Comparison of ENCODE assay signal across 8 mouse cellular contexts in genomic region chr16:44172297-44173154, GRCm38 (mm10). TPM values are rescaled to one million over a fixed set of nuclear protein-coding genes. Genes with fewer than 3 reads are reported as not detected.
A peak's percentile ranks its signal among the peaks of the same experiment; 100 is the strongest.
DNase-seq lines count a peak whose midpoint lies in the region; ATAC-seq and TF ChIP-seq lines count a peak whose summit lies in the region.

No protein-coding gene starts in this region.

- DNase-seq in MEL (ENCODE audit: low read depth, low spot score) = peak; percentile 98
- DNase-seq in cerebellum, adult 2 months = peak; percentile 98 to 100
- DNase-seq in forebrain, postnatal 0 days = peak; percentile 98
- peak; percentile 99 for DNase-seq in heart, postnatal 4 days
- peak; percentile 98 for DNase-seq in layer of hippocampus, adult 8-10 months (ENCODE audit: low spot score in 2 of 2)
- peak; percentile 99 for DNase-seq in ovary, adult 18-20 months (ENCODE audit: low spot score)
- peak; percentile 99 for DNase-seq in thymus, postnatal 0 days (ENCODE audit: low spot score)

- H3K4me1 ChIP-seq in MEL (ENCODE audit: control insufficient read depth in 1 of 2, insufficient read depth in 2 of 2, low read length in 2 of 2) = peaks cover 14 to 22% of the 10 kb centered on the region in 2 experiments
- peaks cover 5% of the 10 kb centered on the region; the same call in 1 of the 2 replicates for H3K4me1 ChIP-seq in cerebellum, adult 2 months (ENCODE audit: control insufficient read depth, insufficient read depth, low read length)
- peaks cover 7% of the 10 kb centered on the region; the same call in 1 of the 2 replicates for H3K4me1 ChIP-seq in forebrain, postnatal 0 days (ENCODE audit: insufficient read depth)
- peaks cover 16% of the 10 kb centered on the region for H3K4me1 ChIP-seq in lung, embryonic 15.5 days

- peak overlapping the region; percentile 86 to 92 for H3K4me3 ChIP-seq in MEL (ENCODE audit: control insufficient read depth in 1 of 2, insufficient read depth in 1 of 2, low read depth in 2 of 2, low read length in 2 of 2)
- peak overlapping the region; percentile 90 for H3K4me3 ChIP-seq in cerebellum, adult 2 months (replicated peaks; ENCODE audit: insufficient read depth, low read depth, low read length)
- H3K4me3 ChIP-seq in forebrain, postnatal 0 days (ENCODE audit: low read depth, low read length) = peak overlapping the region; percentile 93
- H3K4me3 ChIP-seq in lung, embryonic 15.5 days = peak overlapping the region; percentile 86

- under 1% methylated on average over 26 of the region's 26 CpGs for whole genome bisulfite sequencing in cerebellum, adult 2 months
- under 1% methylated on average over 26 of the region's 26 CpGs for WGBS in forebrain, postnatal 0 days
- WGBS in lung, embryonic 15.5 days = 0% methylated on average over 26 of the region's 26 CpGs

- peaks cover 26% of the 10 kb centered on the region for H3K79me2 ChIP-seq in MEL (ENCODE audit: control insufficient read depth, insufficient read depth, low read length, poor library complexity)

- TF ChIP-seq RAD21 in MEL (IDR thresholded peaks at IDR 0.05; ENCODE audit: low read depth, low read length) = no peak; the same call in 1 of the 2 replicates

- no peak for TF ChIP-seq EP300 in MEL (IDR thresholded peaks at IDR 0.05; ENCODE audit: low read depth in 1 of 2, low read length in 2 of 2)

- no peaks in the 10 kb centered on the region for H3K27me3 ChIP-seq in MEL (ENCODE audit: control insufficient read depth in 1 of 2, insufficient read depth in 2 of 2, low read length in 2 of 2)
- no peaks in the 10 kb centered on the region for H3K27me3 ChIP-seq in cerebellum, adult 2 months (ENCODE audit: control insufficient read depth, insufficient read depth, low read length)
- H3K27me3 ChIP-seq in forebrain, postnatal 0 days (ENCODE audit: insufficient read depth, low read length) = no peaks in the 10 kb centered on the region
- no peaks in the 10 kb centered on the region for H3K27me3 ChIP-seq in lung, embryonic 15.5 days

- peak; percentile 100 for ATAC-seq in forebrain, postnatal 0 days
- peak; percentile 100 for ATAC-seq in lung, embryonic 15.5 days (ENCODE audit: borderline replicate concordance, extremely low read depth, low FRiP score, low TSS enrichment)

- peak; percentile 21 to 52 (median 29); a peak in 4 of 6 replicates for TF ChIP-seq CTCF in MEL (IDR thresholded peaks at IDR 0.05 in 2 of 3, conservative IDR thresholded peaks at IDR 0.05 in 1 of 3; ENCODE audit: control insufficient read depth in 1 of 3, insufficient read depth in 1 of 3, low read depth in 2 of 3, low read length in 3 of 3, poor library complexity in 1 of 3, severe bottlenecking in 1 of 3)
- TF ChIP-seq CTCF in cerebellum, adult 2 months (IDR thresholded peaks at IDR 0.05; ENCODE audit: borderline replicate concordance, insufficient read depth, low read depth, low read length) = peak; percentile 49; the same call in 1 of the 2 replicates
- TF ChIP-seq CTCF in forebrain, postnatal 0 days (IDR thresholded peaks at IDR 0.05; ENCODE audit: low read depth) = peak; percentile 63

- H3K9me3 ChIP-seq in MEL (replicated peaks; ENCODE audit: insufficient read depth, low read length) = no peaks in the 10 kb centered on the region
- H3K9me3 ChIP-seq in forebrain, postnatal 0 days (ENCODE audit: low read length) = no peaks in the 10 kb centered on the region
- no peaks in the 10 kb centered on the region for H3K9me3 ChIP-seq in lung, embryonic 15.5 days

- H3K9ac ChIP-seq in MEL (ENCODE audit: control insufficient read depth, low read depth, low read length, poor library complexity, severe bottlenecking) = peak overlapping the region; percentile 86
- peak overlapping the region; percentile 81 for H3K9ac ChIP-seq in forebrain, postnatal 0 days
- peak overlapping the region; percentile 53 for H3K9ac ChIP-seq in lung, embryonic 15.5 days

- no peak; a peak in 1 of 4 replicates for TF ChIP-seq POLR2A in MEL (IDR thresholded peaks at IDR 0.05; ENCODE audit: control insufficient read depth in 1 of 2, insufficient read depth in 1 of 2, low read depth in 1 of 2, low read length in 2 of 2, poor library complexity in 1 of 2)
- TF ChIP-seq POLR2A in cerebellum, adult 2 months (IDR thresholded peaks at IDR 0.05; ENCODE audit: borderline replicate concordance, insufficient read depth, low read length) = no peak

- peaks cover 0 to 26% of the 10 kb centered on the region in 2 experiments; a peak in 2 of 4 replicates for H3K36me3 ChIP-seq in MEL (ENCODE audit: control insufficient read depth in 1 of 2, insufficient read depth in 2 of 2, low read length in 2 of 2)
- H3K36me3 ChIP-seq in forebrain, postnatal 0 days (ENCODE audit: insufficient read depth) = no peaks in the 10 kb centered on the region
- H3K36me3 ChIP-seq in lung, embryonic 15.5 days = no peaks in the 10 kb centered on the region

- H3K4me2 ChIP-seq in forebrain, postnatal 0 days (ENCODE audit: low read depth) = peak overlapping the region; percentile 72
- H3K4me2 ChIP-seq in lung, embryonic 15.5 days = peak overlapping the region; percentile 79

- H3K27ac ChIP-seq in MEL (ENCODE audit: control insufficient read depth, low read depth, low read length) = peak overlapping the region; percentile 84
- peak overlapping the region; percentile 87 for H3K27ac ChIP-seq in cerebellum, adult 2 months (ENCODE audit: insufficient read depth, low read length)
- peak overlapping the region; percentile 60 for H3K27ac ChIP-seq in forebrain, postnatal 0 days (ENCODE audit: low read depth, low read length)
- peak overlapping the region; percentile 93 for H3K27ac ChIP-seq in lung, embryonic 15.5 days

TF ChIP-seq in MEL, 35 proteins besides CTCF, POLR2A, EP300 and RAD21 (continues in another document):
- TF ChIP-seq JUND (IDR thresholded peaks at IDR 0.05; ENCODE audit: low read depth, low read length) = no peak
- TF ChIP-seq SMC3 (IDR thresholded peaks at IDR 0.05; ENCODE audit: low read depth, low read length) = peak; percentile 39; the same call in 1 of the 2 replicates
- TF ChIP-seq CHD2 (IDR thresholded peaks at IDR 0.05; ENCODE audit: low read length) = peak; percentile 62
- TF ChIP-seq SIN3A (IDR thresholded peaks at IDR 0.05; ENCODE audit: low read length) = peak; percentile 94
- peak; percentile 35; the same call in 1 of the 2 replicates for TF ChIP-seq NELFE (IDR thresholded peaks at IDR 0.05; ENCODE audit: low read depth, low read length)
- peak; percentile 58 for TF ChIP-seq MXI1 (IDR thresholded peaks at IDR 0.05; ENCODE audit: low read depth, low read length)
- TF ChIP-seq MAZ (IDR thresholded peaks at IDR 0.05; ENCODE audit: low read depth, low read length) = peak; percentile 95; the same call in 1 of the 2 replicates
- TF ChIP-seq ETS1 (IDR thresholded peaks at IDR 0.05; ENCODE audit: low read depth, low read length) = peak; percentile 16; the same call in 1 of the 2 replicates
- TF ChIP-seq USF2 (IDR thresholded peaks at IDR 0.05; ENCODE audit: borderline replicate concordance in 1 of 2, insufficient read depth in 1 of 2, low read depth in 1 of 2, low read length in 2 of 2) = no peak
- no peak for TF ChIP-seq MYC (IDR thresholded peaks at IDR 0.05; ENCODE audit: low read depth, low read length)
- TF ChIP-seq MAX (IDR thresholded peaks at IDR 0.05; ENCODE audit: low read length) = peak; percentile 66; the same call in 1 of the 2 replicates
- TF ChIP-seq ZNF384 (IDR thresholded peaks at IDR 0.05; ENCODE audit: low read depth, low read length) = peak; percentile 99
- peak; percentile 54; the same call in 1 of the 2 replicates for TF ChIP-seq KAT2A (conservative IDR thresholded peaks at IDR 0.05; ENCODE audit: low read depth, low read length)
- TF ChIP-seq NRF1 (IDR thresholded peaks at IDR 0.05; ENCODE audit: insufficient read depth, low read depth, low read length, poor library complexity, severe bottlenecking) = peak; percentile 29; the same call in 1 of the 2 replicates

RNA-seq across cellular contexts. Expression of gene Usf3, which starts 0.5 kb away (rescaled TPM):
- total RNA-seq in MEL (2012; rRNA removed) = 3.4 and 4.6 TPM in 2 replicates
- polyA plus RNA-seq in MEL (2012; ENCODE audit: insufficient read depth in 1 of 2, insufficient read length in 2 of 2, low read depth in 1 of 2, low replicate concordance in 2 of 2, missing spikeins in 1 of 2) = 10 to 100 TPM; 11.0 to 89.6 TPM
- polyA plus RNA-seq in cerebellum, adult 2 months (2012; rRNA removed) = 14.2 and 15.3 TPM in 2 replicates
- total RNA-seq in forebrain, postnatal 0 days (2014; rRNA removed) = 12.2 and 14.5 TPM in 2 replicates
- 0.94 and 2.3 TPM in 2 replicates for polyA plus RNA-seq in forebrain, postnatal 0 days (2015; fragmentation: Nextera tagmentation; extraction: Ambion mirVana)
- total RNA-seq in heart, postnatal 4 days (2021) = 10 to 100 TPM; 22.2 to 24.2 TPM
- total RNA-seq in layer of hippocampus, adult 8-10 months (2022) = 10 to 100 TPM; 35.0 to 41.0 (median 37.8) TPM
- polyA plus RNA-seq in lung, embryonic 15.5 days (2015; fragmentation: Nextera tagmentation; extraction: Ambion mirVana) = 3.3 and 3.6 TPM in 2 replicates
- polyA plus RNA-seq in thymus, postnatal 0 days (2015; fragmentation: Nextera tagmentation; extraction: Ambion mirVana) = 2.6 and 2.9 TPM in 2 replicates

RNA-seq across cellular contexts. Expression of gene Naa50, which starts 32.9 kb away (rescaled TPM):
- 52.1 and 52.8 TPM in 2 replicates for total RNA-seq in MEL (2012; rRNA removed)
- polyA plus RNA-seq in MEL (2012; ENCODE audit: insufficient read depth in 1 of 2, insufficient read length in 2 of 2, low read depth in 1 of 2, low replicate concordance in 2 of 2, missing spikeins in 1 of 2) = 100 to 1,000 TPM in 1 of 2 experiments, 10 to 100 TPM in 1; 90.4 to 204 TPM
- polyA plus RNA-seq in cerebellum, adult 2 months (2012; rRNA removed) = 28.9 and 30.0 TPM in 2 replicates
- total RNA-seq in forebrain, postnatal 0 days (2014; rRNA removed) = 16.2 and 19.8 TPM in 2 replicates
- 43.4 and 51.6 TPM in 2 replicates for polyA plus RNA-seq in forebrain, postnatal 0 days (2015; fragmentation: Nextera tagmentation; extraction: Ambion mirVana)
- total RNA-seq in heart, postnatal 4 days (2021) = 100 to 1,000 TPM in 1 of 2 experiments, 10 to 100 TPM in 1; 96.8 to 100 TPM
- 10 to 100 TPM; 59.0 to 71.1 (median 64.7) TPM for total RNA-seq in layer of hippocampus, adult 8-10 months (2022)
- 113 and 115 TPM in 2 replicates for polyA plus RNA-seq in lung, embryonic 15.5 days (2015; fragmentation: Nextera tagmentation; extraction: Ambion mirVana)
- polyA plus RNA-seq in thymus, postnatal 0 days (2015; fragmentation: Nextera tagmentation; extraction: Ambion mirVana) = 87.4 and 89.4 TPM in 2 replicates

RNA-seq across cellular contexts. Expression of gene Atp6v1a, which starts 33.0 kb away (rescaled TPM):
- total RNA-seq in MEL (2012; rRNA removed) = 34.9 and 42.5 TPM in 2 replicates
- polyA plus RNA-seq in MEL (2012; ENCODE audit: insufficient read depth in 1 of 2, insufficient read length in 2 of 2, low read depth in 1 of 2, low replicate concordance in 2 of 2, missing spikeins in 1 of 2) = 10 to 100 TPM in 1 of 2 experiments, not detected in 1; 38.5 TPM
- 230 and 250 TPM in 2 replicates for polyA plus RNA-seq in cerebellum, adult 2 months (2012; rRNA removed)
- 192 TPM in 2 replicates for total RNA-seq in forebrain, postnatal 0 days (2014; rRNA removed)
- 132 and 149 TPM in 2 replicates for polyA plus RNA-seq in forebrain, postnatal 0 days (2015; fragmentation: Nextera tagmentation; extraction: Ambion mirVana)
- total RNA-seq in heart, postnatal 4 days (2021) = 10 to 100 TPM; 49.8 to 52.8 TPM
- 100 to 1,000 TPM; 529 to 603 (median 565) TPM for total RNA-seq in layer of hippocampus, adult 8-10 months (2022)
- polyA plus RNA-seq in lung, embryonic 15.5 days (2015; fragmentation: Nextera tagmentation; extraction: Ambion mirVana) = 49.6 and 51.3 TPM in 2 replicates
- 44.0 and 47.0 TPM in 2 replicates for polyA plus RNA-seq in thymus, postnatal 0 days (2015; fragmentation: Nextera tagmentation; extraction: Ambion mirVana)

Comparison
In these comparisons a context has a peak if more than half of its experiments do, and no peak if none do; other contexts are left out.
1. Peak in every context shown above with its lines: DNase-seq, ATAC-seq, H3K4me3 ChIP-seq and H3K27ac ChIP-seq.